Mouse (Mus musculus) intestine, embryonic 15.5 days (tissue): ENCODE data around the gene Pds5b. TPM values are rescaled to one million over a fixed set of nuclear protein-coding genes. Genes with fewer than 3 reads are reported as not detected.
A peak's percentile ranks its signal among the peaks of the same experiment; 100 is the strongest.
"Not testable (repeated sequence)": the region's sequence is repeated elsewhere in the genome, so short reads cannot be mapped to it uniquely, and the experiment has no call there.

ENCODE experiments used
- ATAC-seq: fragments of 200-750 bp; cut with Nextera tagmentation; 2 replicates; pipeline ENCODE4 v1.8.0; 2017; ENCODE audit warnings: moderate TSS enrichment, moderate library complexity
- H3K27ac ChIP-seq: fragments of 300-500 bp; sonication (generic); 2 replicates; pipeline ENCODE4 v1.5.1; 2015; ENCODE audit warnings: mild to moderate bottlenecking, inconsistent platforms
- H3K27me3 ChIP-seq: fragments of 300-500 bp; sonication (generic); replicated peaks from 2 replicates; pipeline ENCODE4 v1.6.1; 2015; ENCODE audit warnings: inconsistent platforms
- H3K36me3 ChIP-seq: fragments of 300-500 bp; sonication (generic); 2 replicates; pipeline ENCODE4 v1.6.1; 2015; ENCODE audit warnings: inconsistent platforms
- H3K4me1 ChIP-seq: fragments of 300-500 bp; sonication (generic); replicated peaks from 2 replicates; pipeline ENCODE4 v1.6.1; 2015; ENCODE audit warnings: inconsistent platforms
- H3K4me2 ChIP-seq: fragments of 300-500 bp; sonication (generic); replicated peaks from 2 replicates; pipeline ENCODE4 v1.6.1; 2015; ENCODE audit warnings: mild to moderate bottlenecking, inconsistent platforms
- H3K4me3 ChIP-seq: fragments of 300-500 bp; sonication (generic); replicated peaks from 2 replicates; pipeline ENCODE4 v1.5.1; 2015; ENCODE audit warnings: inconsistent platforms
- H3K9ac ChIP-seq: fragments of 300-500 bp; sonication (generic); 2 replicates; pipeline ENCODE4 v1.6.1; 2015; ENCODE audit warnings: inconsistent platforms
- H3K9me3 ChIP-seq: fragments of 300-500 bp; sonication (generic); 2 replicates; pipeline ENCODE4 v1.6.1; 2016; ENCODE audit warnings: inconsistent platforms
- WGBS: fragments of 180-500 bp; shearing (Covaris S2); methylation state at CpG from one replicate; pipeline ENCODE4 v1.1.7; 2015; 5-methylcytosine and 5-hydroxymethylcytosine counted together
- polyA plus RNA-seq: library from polyadenylated mRNA; unstranded; fragments of >200 nt; fragmentation: Nextera tagmentation; extraction: Ambion mirVana; gene quantifications from 2 replicates; pipeline ENCODE4 v1.2.1, GENCODE M21; 2015

Pds5b gene
- polyA plus RNA-seq, result 22.2 and 25.3 TPM in 2 replicates

DNA sequence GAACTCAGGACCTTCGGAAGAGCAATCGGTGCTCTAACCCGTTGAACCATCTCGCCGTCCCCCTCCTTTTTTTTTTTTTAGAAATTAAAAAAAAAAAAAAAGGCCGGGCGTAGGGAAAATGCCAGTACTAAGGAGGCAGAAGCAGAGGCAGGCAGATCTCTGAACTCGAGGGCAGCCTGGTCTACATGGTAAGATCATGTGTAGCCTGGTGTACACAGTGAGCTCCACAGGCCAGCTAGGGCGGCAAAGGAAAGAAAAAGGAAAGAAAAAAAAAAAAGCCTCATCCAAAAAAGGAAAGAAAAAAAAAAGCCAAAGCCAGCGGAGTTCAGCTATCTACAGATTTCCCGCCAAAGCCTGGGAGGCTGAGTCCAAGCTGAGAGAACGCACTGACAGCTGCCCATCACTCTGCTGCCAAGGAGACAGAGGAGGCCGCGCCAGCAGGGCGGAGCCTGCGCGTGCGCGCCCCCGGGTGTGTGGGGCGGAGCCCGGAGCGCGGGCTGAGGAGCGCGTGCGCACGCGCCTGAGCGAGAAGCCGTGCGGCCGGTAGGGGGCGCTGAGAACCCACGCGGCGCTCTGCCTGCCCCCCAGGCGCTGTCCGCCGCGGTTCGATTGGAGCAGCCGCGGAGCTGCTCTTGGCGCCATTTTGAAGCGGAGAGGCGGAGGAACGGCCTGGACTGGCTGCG, at the start of gene Pds5b:
Pds5b (plus strand) TSS at position 587 of the 683 bp plus-strand sequence.
- Histone ChIP-seq H3K4me2 (peak within 1 kb of the TSS; percentile 65), H3K9me3 (no peaks in the 10 kb centered on the region), H3K27me3 (no peaks in the 10 kb centered on the region), H3K36me3 (no peaks in the 10 kb centered on the region), H3K4me3 (peak within 1 kb of the TSS; percentile 97), H3K9ac (peak within 1 kb of the TSS; percentile 91), H3K27ac (peak within 1 kb of the TSS; percentile 93), H3K4me1 (0 out of 2 replicates have a peak, but pooled peaks cover 4% of the 10 kb centered on the region)
- WGBS, result 13% methylated on average over 48 of the region's 49 CpGs
- peak; percentile 98 for ATAC-seq

DNA sequence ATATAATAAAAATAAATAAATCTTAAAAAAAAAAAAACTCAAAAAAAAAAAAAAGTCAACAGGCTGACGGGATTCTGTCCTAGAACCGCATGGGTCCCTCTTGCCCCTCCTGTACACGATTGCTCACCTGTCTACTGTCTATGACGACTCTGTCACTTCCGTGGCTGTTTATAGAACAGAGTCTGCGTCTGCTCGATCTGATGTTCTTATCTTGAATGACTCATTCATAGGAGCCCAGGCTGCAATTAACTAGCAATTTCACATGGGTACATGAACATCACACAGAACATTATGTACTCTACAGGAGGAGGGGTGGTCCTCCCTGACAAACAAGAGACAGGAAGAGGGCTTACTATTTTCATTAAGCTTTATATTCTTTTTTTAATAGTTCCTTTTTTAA, 48.0 kb upstream of the Pds5b start:
- no peak overlapping the region for H3K27ac ChIP-seq
- WGBS, result 50% methylated on average over 7 of the region's 7 CpGs
- H3K4me1 ChIP-seq, result no peaks in the 10 kb centered on the region
- H3K4me2 ChIP-seq, result no peak overlapping the region
- no peaks in the 10 kb centered on the region for H3K36me3 ChIP-seq
- peak; percentile 93 for ATAC-seq
- H3K4me3 ChIP-seq, result no peak overlapping the region
- H3K9ac ChIP-seq, result no peak overlapping the region
- no peaks in the 10 kb centered on the region for H3K9me3 ChIP-seq
- H3K27me3 ChIP-seq, result no peaks in the 10 kb centered on the region

DNA sequence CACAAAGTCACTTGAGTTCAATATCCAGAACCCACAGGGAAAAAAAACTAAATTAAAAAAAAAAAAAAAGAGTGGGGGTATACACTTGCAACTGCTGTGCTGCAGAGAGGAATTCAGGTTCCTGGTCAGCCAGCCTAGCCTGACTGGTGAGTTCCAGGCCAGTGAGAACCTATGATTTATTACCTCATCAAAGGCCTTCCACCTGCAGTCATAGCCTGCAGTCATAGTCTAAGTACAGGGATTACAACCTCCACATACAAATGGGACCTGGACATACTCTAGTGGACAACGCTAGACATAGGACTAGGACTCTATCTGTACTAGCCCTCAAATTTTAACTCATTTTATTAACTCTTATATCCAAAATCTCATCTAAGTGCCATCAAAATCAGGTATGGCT, 44.3 kb upstream of the Pds5b start:
- Histone ChIP-seq H3K27me3 (no peaks in the 10 kb centered on the region), H3K4me2 (no peak overlapping the region), H3K36me3 (no peaks in the 10 kb centered on the region), H3K9me3 (no peaks in the 10 kb centered on the region), H3K9ac (no peak overlapping the region), H3K4me1 (no peaks in the 10 kb centered on the region), H3K4me3 (no peak overlapping the region), H3K27ac (no peak overlapping the region)
- ATAC-seq, result no peak
- 96% methylated on average over 1 of the region's 1 CpGs for WGBS

GRCm38 (mm10) chr5:150629692-150630091, 43.8 kb upstream of the Pds5b start:
- Histone ChIP-seq H3K4me3 (no peak overlapping the region), H3K27ac (no peak overlapping the region), H3K27me3 (no peaks in the 10 kb centered on the region), H3K36me3 (no peaks in the 10 kb centered on the region), H3K4me1 (no peaks in the 10 kb centered on the region), H3K9me3 (no peaks in the 10 kb centered on the region), H3K4me2 (no peak overlapping the region), H3K9ac (no peak overlapping the region)
- WGBS, result 80% methylated on average over 2 of the region's 2 CpGs
- no peak for ATAC-seq

DNA sequence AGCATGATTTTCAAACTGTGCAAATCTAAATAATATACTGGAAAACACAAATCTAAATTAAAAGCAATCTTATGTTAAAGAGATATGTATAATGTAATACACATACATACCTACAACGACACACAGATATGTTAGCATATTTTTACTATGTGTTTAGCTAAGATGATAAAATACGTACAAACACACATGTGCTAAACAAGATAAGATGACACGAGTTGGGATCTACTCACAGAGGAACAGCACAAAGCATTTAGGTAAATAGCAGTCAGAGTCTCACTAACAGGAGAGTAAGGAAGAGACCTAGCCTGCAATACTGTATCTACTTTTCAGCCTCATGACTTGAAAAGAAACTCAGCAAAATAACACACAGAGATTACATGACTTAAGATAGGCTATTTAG, 32.1 kb upstream of the Pds5b start:
- H3K36me3 ChIP-seq, result peaks cover 9% of the 10 kb centered on the region
- H3K4me3 ChIP-seq, result no peak overlapping the region
- no peak for ATAC-seq
- no peak overlapping the region for H3K27ac ChIP-seq
- no peak overlapping the region for H3K4me2 ChIP-seq
- H3K27me3 ChIP-seq, result no peaks in the 10 kb centered on the region
- WGBS, result 89% methylated on average over 3 of the region's 3 CpGs
- H3K9ac ChIP-seq, result no peak overlapping the region
- H3K9me3 ChIP-seq, result no peaks in the 10 kb centered on the region
- H3K4me1 ChIP-seq, result no peaks in the 10 kb centered on the region

GRCm38 (mm10) chr5:150643390-150643789, 30.1 kb upstream of the Pds5b start:
- ATAC-seq, H3K9ac ChIP-seq, H3K27me3 ChIP-seq, H3K4me3 ChIP-seq, H3K27ac ChIP-seq, H3K4me2 ChIP-seq, H3K9me3 ChIP-seq, H3K4me1 ChIP-seq: not testable (repeated sequence)
- peaks cover 10% of the 10 kb centered on the region for H3K36me3 ChIP-seq
- WGBS, result 94% methylated on average over 4 of the region's 4 CpGs

DNA sequence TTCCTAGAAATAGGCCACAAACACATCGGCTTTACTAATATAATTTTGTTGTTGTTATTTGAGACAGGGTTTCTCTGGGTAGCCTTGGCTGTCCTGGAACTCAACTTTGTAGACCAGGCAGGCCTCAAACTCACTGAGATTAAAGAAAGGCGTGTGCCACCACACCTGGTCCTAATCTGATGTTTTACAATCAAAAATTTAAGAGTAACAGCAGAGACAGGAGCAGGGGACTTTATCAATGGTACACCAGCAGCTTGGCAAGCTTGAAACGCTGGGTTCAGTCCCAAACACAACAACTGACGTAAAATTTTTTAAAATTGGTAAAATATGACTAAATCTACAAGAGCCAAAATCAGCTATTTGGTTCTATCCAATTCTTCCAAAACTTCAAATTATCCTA, 28.6 kb upstream of the Pds5b start:
- H3K4me2 ChIP-seq, result no peak overlapping the region
- no peak overlapping the region for H3K27ac ChIP-seq
- H3K27me3 ChIP-seq, result no peaks in the 10 kb centered on the region
- ATAC-seq, result no peak
- WGBS, result 93% methylated on average over 4 of the region's 4 CpGs
- peaks cover 14% of the 10 kb centered on the region for H3K36me3 ChIP-seq
- H3K4me3 ChIP-seq, result no peak overlapping the region
- H3K9me3 ChIP-seq, result no peaks in the 10 kb centered on the region
- no peaks in the 10 kb centered on the region for H3K4me1 ChIP-seq
- H3K9ac ChIP-seq, result no peak overlapping the region

DNA sequence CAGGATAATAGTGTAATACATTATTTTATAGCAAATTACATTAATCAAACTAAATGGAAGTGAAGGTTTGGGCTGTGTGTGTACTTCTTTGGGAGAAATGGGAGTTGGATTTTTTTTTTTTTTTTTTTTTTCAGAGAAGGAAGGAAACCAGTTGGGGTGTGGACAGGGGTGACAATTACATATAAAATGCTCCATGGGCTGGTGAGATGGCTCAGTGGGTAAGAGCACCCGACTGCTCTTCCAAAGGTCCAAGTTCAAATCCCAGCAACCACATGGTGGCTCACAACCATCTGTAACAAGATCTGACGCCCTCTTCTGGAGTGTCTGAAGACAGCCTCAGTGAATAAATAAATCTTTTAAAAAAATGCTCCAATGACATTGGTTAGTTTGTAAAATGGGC, 21.0 kb upstream of the Pds5b start:
- no peaks in the 10 kb centered on the region for H3K9me3 ChIP-seq
- peaks cover 4% of the 10 kb centered on the region; the same call in 1 of the 2 replicates for H3K36me3 ChIP-seq
- no peak overlapping the region for H3K4me2 ChIP-seq
- no peak overlapping the region for H3K4me3 ChIP-seq
- no peak for ATAC-seq
- H3K27ac ChIP-seq, result no peak overlapping the region
- 91% methylated on average over 2 of the region's 2 CpGs for WGBS
- no peaks in the 10 kb centered on the region for H3K4me1 ChIP-seq
- H3K9ac ChIP-seq, result no peak overlapping the region
- H3K27me3 ChIP-seq, result no peaks in the 10 kb centered on the region

GRCm38 (mm10) chr5:150654548-150654947, 19.0 kb upstream of the Pds5b start:
- H3K9me3 ChIP-seq, result no peaks in the 10 kb centered on the region
- no peaks in the 10 kb centered on the region for H3K36me3 ChIP-seq
- H3K27me3 ChIP-seq, result no peaks in the 10 kb centered on the region
- H3K4me3 ChIP-seq, result no peak overlapping the region
- no peak overlapping the region for H3K9ac ChIP-seq
- H3K27ac ChIP-seq, result no peak overlapping the region
- H3K4me2 ChIP-seq, result no peak overlapping the region
- no peak for ATAC-seq
- H3K4me1 ChIP-seq, result 0 out of 2 replicates have a peak, but pooled peaks cover 7% of the 10 kb centered on the region

DNA sequence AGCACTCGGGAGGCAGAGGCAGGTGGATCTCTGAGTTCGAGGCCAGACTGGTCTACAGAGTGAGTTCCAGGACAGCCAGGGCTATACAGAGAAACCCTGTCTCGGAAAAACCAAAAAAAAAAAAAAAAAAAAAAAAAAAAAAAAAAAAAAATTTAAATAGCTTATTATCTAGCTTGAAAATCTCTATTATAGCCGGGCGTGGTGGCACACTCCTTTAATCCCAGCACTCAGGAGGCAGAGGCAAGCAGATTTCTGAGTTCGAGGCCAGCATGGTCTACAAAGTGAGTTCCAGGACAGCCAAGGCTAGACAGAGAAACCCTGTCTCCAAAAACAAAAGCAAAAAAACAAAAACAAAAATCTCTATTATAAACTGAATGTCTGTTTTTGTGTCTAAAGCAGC, 14.1 kb upstream of the Pds5b start:
- H3K4me3 ChIP-seq, ATAC-seq, H3K27ac ChIP-seq, H3K4me1 ChIP-seq, H3K4me2 ChIP-seq, H3K27me3 ChIP-seq, H3K9me3 ChIP-seq, H3K9ac ChIP-seq: not testable (repeated sequence)
- peaks cover 10% of the 10 kb centered on the region; the same call in 1 of the 2 replicates for H3K36me3 ChIP-seq
- WGBS, result 90% methylated on average over 6 of the region's 6 CpGs

DNA sequence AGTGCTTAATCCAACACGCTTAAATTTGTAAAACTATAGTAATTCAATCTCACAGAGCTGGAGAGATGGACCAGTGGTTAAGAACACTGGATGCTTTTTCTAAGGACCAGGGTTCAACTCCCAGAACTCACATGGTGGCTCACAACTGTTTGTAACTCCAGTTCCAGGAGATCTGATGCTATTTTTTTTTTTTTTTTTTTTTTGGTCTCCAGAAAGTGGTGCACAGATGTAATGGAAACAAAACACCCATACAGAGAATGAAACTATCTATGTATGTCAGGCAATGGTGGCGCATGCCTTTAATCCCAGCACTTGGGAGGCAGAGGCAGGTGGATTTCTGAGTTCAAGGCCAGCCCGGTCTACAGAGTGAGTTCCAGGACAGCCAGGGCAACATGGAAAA, 13.2 kb upstream of the Pds5b start:
- not testable (repeated sequence) for H3K4me1 ChIP-seq, ATAC-seq, H3K27me3 ChIP-seq, H3K27ac ChIP-seq, H3K9me3 ChIP-seq, H3K9ac ChIP-seq, H3K4me2 ChIP-seq, H3K4me3 ChIP-seq
- 94% methylated on average over 3 of the region's 3 CpGs for WGBS
- peaks cover 10% of the 10 kb centered on the region; the same call in 1 of the 2 replicates for H3K36me3 ChIP-seq

DNA sequence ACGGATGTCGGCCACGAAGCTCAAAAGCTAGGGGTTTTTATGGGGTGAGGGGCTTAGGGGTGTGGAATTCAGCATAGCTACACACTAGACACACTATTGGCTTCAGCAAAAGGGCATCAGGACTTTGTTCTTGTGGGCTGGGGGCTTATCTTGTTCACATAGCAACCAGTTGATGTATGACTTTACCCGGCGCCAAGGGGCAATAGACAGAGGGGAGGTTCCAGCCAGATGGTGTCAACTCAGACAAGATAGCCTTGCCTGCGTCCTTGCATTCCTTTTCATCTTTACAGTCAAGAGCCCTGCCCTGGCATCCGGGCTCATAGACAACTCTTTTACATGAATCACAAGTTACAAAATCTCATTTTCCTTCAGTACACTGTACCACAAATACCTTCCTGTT, 9.6 kb upstream of the Pds5b start:
- not testable (repeated sequence) for H3K9ac ChIP-seq, H3K27me3 ChIP-seq, H3K9me3 ChIP-seq, H3K4me1 ChIP-seq, ATAC-seq, H3K4me3 ChIP-seq, H3K27ac ChIP-seq
- H3K36me3 ChIP-seq, result peaks cover 10% of the 10 kb centered on the region; the same call in 1 of the 2 replicates
- WGBS, result 47% methylated on average over 7 of the region's 7 CpGs
- peak overlapping the region; percentile 23; the same call in 1 of the 2 replicates for H3K4me2 ChIP-seq

DNA sequence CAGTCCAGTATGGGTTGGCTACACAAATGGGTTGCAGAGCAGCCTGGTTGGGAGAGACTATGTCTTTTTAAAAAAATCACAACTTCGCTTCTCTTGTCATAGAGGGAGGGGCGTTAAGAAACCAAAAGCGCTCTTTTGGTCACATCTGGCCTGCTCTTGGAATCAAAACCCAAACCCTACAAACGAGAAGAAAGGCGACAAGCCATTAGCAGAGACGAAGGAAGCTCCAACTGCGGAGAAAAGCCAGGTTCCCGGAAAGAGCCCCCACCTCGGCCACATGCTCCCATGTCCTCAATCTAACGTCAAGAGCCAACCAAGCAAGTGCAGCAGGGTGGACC, 8.8 kb upstream of the Pds5b start:
- H3K27me3 ChIP-seq, result no peaks in the 10 kb centered on the region
- H3K27ac ChIP-seq, result peak overlapping the region; percentile 97
- peak overlapping the region; percentile 67 for H3K4me3 ChIP-seq
- peak overlapping the region; percentile 78 for H3K9ac ChIP-seq
- no peaks in the 10 kb centered on the region for H3K9me3 ChIP-seq
- peak overlapping the region; percentile 62 for H3K4me2 ChIP-seq
- H3K4me1 ChIP-seq, result no peaks in the 10 kb centered on the region; the same call in 1 of the 2 replicates
- ATAC-seq, result no peak
- WGBS, result 0% methylated on average over 10 of the region's 10 CpGs
- peaks cover 10% of the 10 kb centered on the region; the same call in 1 of the 2 replicates for H3K36me3 ChIP-seq
